Mouse (Mus musculus) gastrocnemius, postnatal 4 days (tissue): Measurements from ENCODE around the gene Dnajc4. TPM values are rescaled to one million over a fixed set of nuclear protein-coding genes. Genes with fewer than 3 reads are reported as not detected.

Experiments used
- DNase-seq, 2 experiments: peaks; one replicate each; pipeline ENCODE4 v3.0.0; 2021 to 2022; ENCODE audit warnings: low spot score in 2 of 2, mixed read lengths in 2 of 2
- total RNA-seq, 2 experiments: library from RNA; stranded (reverse); gene quantifications; 2 replicates each; pipeline ENCODE4 v1.2.3; 2021

The Dnajc4 gene
- total RNA-seq, 2 experiments from 2014 or later, result 32.3 to 34.2 TPM

DNA sequence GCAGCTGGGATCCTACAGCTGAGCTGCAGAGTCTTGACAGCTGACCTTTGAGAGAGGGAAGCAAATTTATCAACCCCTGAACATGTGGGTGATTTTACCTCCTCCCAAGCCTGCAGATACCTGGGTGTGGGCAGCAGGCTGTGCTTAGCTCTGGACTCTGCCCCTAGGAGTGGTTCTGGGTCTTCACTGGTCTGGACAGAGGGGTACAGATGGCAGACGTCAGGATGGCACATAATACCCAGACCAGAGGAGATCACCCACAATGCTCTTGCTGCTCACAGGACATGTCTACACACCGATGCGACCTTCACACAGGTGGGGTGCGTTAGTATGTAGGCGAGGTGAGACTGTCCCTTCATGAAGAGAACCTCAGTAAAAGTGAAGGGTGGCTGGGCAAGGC is 42.8 kb downstream of the Dnajc4 start:
- no peak for DNase-seq

DNA sequence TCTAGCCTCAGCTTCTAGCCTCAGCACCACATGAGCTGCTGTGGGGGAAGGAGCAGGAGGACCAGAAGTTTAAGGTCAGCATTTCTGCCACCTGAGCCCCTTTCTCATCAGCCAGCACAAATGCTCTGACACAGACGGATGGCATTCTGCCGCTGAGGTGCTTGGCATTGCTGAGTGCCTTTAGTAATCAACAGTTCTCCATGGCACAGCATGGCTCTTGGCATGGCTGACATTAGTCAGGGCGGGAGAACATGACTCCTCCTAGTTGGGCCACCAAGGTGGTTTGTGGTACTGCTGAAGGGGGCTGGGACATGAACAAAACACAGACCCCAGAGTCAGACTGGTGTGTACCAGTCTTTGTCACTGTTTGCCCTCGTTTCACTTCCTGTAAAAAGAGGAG is 44.2 kb downstream of the Dnajc4 start:
- no peak for DNase-seq

DNA sequence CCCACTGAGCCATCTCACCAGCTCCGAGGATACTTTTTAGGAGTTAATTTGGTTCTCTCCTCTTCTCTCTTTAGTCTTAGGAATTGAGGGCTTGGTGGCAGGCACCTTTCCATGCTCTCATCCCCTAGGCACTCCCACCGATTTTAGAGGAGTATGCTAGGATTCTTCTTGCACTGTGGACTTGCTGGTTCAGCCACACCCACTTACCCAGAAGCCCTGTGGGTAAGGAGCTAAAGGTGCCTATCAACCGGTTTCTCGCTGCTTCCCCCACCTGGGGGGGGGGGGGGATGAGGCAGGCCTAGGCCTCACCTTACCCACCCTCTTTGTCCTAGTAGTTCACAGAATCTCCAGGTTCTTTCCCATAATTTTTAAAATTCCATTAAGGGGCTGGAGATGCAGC is 44.6 kb downstream of the Dnajc4 start:
- no peak for DNase-seq

DNA sequence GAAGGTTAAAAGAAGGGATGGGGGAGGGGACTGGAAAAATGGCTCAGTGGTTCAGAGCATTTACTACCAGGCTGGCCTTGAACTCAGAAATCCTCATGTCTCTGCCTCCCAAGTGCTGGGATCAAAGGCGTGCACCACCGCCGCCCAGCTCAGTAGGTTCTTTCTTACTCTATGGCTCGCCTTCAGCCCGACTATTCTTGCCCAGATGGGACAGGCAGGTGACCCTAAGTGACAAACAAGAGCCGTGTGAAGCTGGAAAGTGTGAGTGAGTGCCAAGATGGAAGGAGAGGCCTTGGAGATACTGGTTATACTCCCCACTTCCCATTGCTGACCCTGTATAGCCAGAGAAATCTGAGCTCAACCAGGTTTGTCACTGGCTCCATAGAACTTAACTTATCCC is 48.7 kb downstream of the Dnajc4 start:
- no peak for DNase-seq

DNA sequence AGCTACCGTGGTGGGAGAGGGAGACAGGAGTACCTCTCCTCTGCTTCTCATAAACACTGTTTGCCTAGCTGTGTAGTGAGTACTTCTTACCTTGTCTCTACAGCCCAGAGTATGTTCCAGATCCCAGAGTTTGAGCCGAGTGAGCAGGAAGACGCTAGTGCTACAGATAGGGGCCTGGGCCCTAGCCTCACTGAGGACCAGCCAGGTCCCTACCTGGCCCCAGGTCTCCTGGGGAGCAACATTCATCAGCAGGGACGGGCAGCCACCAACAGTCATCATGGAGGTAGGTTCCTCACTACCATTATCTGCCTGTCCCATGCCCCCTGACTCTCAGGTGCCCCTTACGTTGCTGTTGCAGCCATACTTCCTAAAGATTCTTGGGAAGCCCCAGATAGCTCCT is 49.6 kb downstream of the Dnajc4 start:
- peak in 1 of 2 experiments; percentile 8 for DNase-seq

DNA sequence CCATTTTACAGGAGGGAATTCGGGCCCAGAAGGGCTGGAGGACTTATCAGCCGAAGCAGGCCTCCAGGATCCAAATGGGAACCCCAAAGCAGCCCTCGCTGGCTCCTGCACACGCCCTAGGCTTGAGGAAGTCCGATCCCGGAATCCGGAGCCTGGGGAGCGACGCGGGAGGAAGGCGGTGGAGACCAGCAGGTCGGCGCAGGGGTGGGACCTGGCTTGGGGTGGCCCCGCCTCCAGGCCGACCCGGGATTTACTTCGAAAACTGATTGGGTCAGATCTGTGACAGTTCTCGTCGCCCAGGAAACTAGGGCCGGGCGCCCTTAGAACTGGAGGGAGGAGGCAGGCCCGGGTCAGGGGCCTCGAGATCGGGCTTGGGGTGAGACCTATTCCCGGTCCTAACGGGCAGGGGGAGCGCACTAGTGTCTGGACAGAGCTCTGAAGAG is 50.1 kb downstream of the Dnajc4 start, which contains the start of gene Gpr137:
Gene Gpr137 (minus strand): TSS at position 232 of the 443 bp plus-strand sequence.
- DNase-seq, result peak; percentile 91 to 94

DNA sequence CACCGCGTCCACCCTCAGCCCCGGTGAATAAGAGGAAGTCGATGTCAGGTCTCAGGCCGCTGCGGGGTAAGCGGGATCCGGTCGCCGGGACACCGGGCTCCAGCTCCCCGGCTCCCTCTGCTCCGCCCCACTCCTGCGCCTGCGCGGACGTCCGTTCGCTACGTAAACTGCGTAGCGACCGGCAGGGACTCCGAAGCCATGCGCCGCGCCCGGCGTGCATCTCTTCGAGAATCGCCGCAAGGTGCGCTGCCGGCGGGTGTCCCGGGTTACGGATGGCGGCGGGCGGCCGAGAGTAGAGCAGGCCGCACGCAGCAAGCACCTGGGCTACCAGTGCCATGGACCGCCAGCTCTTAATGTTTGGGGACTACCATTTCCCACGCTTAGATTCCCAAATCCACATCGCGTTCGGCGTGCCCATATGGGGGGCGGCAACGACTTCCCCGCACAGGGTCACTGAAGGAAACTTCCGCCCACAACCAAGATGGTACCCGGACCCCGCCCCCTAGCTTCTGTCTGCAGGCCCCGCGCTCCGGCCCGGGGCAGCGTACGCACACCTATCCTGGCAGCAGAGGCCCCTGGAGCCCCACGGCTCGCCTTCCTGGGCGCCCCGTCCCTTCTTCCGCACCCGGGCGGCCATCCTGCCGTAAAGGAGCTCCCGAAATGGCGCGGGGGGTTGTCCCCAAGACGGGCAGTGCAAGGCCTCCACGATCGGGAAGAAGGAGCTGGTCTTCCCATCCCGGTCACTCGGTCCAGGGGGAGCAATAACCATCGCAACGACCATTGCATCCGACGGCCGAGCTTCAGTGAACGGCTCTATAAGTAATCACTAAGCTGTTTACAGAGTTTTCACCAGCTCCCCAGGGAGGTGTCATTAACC is 50.8 kb downstream of the Dnajc4 start, which contains the start of gene Bad:
Gene Bad (plus strand): TSS at position 490 of the 877 bp plus-strand sequence.
- peak; percentile 94 for DNase-seq

DNA sequence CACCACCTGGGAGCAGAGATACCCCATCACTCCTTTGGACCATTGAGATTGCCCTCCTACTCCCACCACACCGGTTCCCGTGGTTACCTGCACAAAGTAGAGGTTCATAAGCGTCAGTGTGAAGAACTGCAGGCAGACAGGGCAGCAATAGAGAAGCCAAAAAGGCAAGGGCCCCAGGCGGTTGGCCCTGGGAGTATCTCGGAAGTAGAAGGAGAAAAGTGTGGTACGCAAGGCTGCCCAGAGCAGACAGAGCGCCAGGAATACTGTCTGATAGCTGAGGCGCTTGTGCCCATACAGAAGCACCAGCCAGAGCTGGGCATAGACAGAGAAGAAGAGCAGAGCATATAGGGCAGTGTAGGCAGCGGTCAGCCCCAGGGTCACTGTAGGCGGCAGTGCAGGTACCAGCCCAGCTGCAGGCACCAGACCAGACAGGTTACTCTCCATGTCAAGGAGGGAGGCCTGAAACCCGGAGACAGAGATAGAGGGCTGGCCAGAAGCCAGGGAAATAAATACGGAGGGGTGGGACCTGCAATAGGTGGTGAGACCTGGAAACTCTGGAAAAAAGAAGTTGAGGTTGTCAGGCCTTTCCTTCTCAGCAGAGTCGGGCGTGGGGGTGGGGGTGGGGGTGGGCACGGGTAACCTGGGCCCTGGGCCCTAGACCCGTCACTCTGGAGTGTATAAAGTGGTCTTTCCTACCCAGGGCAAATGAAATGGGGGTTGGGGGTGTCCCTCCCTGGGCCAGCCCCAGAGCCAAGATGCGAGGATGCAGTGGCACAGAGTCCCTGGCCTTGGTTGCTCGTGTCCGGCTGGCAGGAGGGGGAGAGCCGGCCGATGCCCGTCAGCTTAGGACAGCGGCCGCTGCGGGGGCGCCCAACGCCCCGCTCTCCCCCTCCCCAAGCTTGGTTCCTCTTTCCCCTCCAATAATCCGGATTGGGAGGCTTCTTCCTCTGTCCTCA is 51.7 kb downstream of the Dnajc4 start:
- peak in 1 of 2 experiments; percentile 17 for DNase-seq

DNA sequence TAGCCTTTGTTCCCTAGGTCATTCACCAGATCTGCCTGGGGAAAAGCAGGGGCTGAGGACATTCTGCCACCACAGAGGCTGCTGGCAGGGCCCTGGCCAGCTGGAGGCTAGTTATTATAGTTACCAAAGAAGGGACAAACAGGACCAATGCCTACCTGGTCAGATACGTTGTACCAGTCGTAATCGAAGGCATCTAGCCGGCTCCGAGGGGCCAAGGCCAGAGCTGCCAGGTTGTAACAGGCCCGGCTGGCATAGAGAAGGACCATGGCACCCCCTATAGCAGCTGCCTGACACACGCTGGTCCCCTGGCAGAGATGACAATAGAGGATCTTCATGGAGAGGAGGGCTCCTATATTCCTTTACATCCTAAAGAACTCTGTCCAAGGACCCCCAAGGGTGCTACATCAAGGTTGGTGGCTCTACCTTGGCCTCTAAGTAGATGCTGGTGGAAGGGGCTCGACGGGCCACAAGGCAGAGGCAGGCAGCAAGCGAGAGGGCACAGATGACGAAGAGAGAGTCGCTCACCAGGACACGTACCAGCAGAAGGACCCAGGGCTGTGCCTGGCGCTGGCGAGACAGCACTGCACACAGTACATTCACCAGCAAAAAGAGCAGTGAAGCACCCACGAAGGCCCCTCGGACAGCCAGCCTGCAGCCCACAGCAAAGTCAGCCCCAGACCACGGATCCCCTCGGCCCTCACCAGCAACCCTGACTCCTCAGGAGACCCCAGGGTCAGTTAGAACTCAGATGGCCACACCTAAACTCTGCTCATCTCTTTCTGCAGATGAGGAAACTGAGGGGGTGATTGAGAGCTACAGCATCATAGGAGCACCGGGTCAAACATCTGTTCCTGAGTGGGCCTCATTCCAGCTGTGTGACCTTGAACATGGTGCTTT is 53.0 kb downstream of the Dnajc4 start:
- DNase-seq, result no peak

Other genes with a start within 250 kb of the Dnajc4 start
- gene Rps6ka4, start 151.9 kb downstream of the Dnajc4 start, total RNA-seq, result 10 to 100 TPM; 17.8 to 18.7 TPM
- 1 to 10 TPM; 1.3 to 2.9 TPM for gene Ccdc88b, start 134.4 kb downstream of the Dnajc4 start, total RNA-seq
- gene Trmt112, start 82.9 kb downstream of the Dnajc4 start, total RNA-seq, result 10 to 100 TPM; 54.7 to 56.4 TPM
- gene Prdx5, start 82.5 kb downstream of the Dnajc4 start, total RNA-seq, result 100 to 1,000 TPM; 137 to 142 TPM
- gene Esrra, start 70.8 kb downstream of the Dnajc4 start, total RNA-seq, result 10 to 100 TPM; 44.1 to 44.7 TPM
- gene Catsperz, start 67.2 kb downstream of the Dnajc4 start, total RNA-seq, result not detected
- under 1 TPM in 1 of 2 experiments, not detected in 1; 0.39 TPM for gene Kcnk4, start 58.1 kb downstream of the Dnajc4 start, total RNA-seq
- gene Bad, start 50.7 kb downstream of the Dnajc4 start, total RNA-seq, result 10 to 100 TPM; 31.6 to 34.4 TPM
- 10 to 100 TPM; 13.7 to 14.4 TPM for gene Gpr137, start 50.1 kb downstream of the Dnajc4 start, total RNA-seq
- gene Ppp1r14b, start 17.6 kb downstream of the Dnajc4 start, total RNA-seq, result 100 to 1,000 TPM; 364 to 392 TPM
- gene Plcb3, start 16.1 kb downstream of the Dnajc4 start, total RNA-seq, result 10 to 100 TPM; 22.2 to 23.9 TPM
- gene Fkbp2, start 12.1 kb downstream of the Dnajc4 start, total RNA-seq, result 10 to 100 TPM; 25.3 to 28.6 TPM
- 10 to 100 TPM; 68.0 to 73.0 TPM for gene Vegfb, start 4.9 kb downstream of the Dnajc4 start, total RNA-seq
- 10 to 100 TPM; 17.1 to 23.6 TPM for gene Nudt22, start 3.5 kb upstream of the Dnajc4 start, total RNA-seq
- 10 to 100 TPM; 18.4 to 19.5 TPM for gene Trpt1, start 3.6 kb upstream of the Dnajc4 start, total RNA-seq
- gene Fermt3, start 26.9 kb upstream of the Dnajc4 start, total RNA-seq, result 1 to 10 TPM; 5.3 to 5.4 TPM
- gene Stip1, start 47.4 kb upstream of the Dnajc4 start, total RNA-seq, result 100 to 1,000 TPM; 122 to 129 TPM
- 100 to 1,000 TPM; 233 to 237 TPM for gene Macrod1, start 64.2 kb upstream of the Dnajc4 start, total RNA-seq
- 1 to 10 TPM in 1 of 2 experiments, under 1 TPM in 1; 0.91 to 1.4 TPM for gene Flrt1, start 113.2 kb upstream of the Dnajc4 start, total RNA-seq
- gene Otub1, start 213.7 kb upstream of the Dnajc4 start, total RNA-seq, result 10 to 100 TPM; 73.9 to 79.3 TPM
- 100 to 1,000 TPM; 437 to 448 TPM for gene Cox8a, start 225.0 kb upstream of the Dnajc4 start, total RNA-seq
- gene Naa40, start 248.6 kb upstream of the Dnajc4 start, total RNA-seq, result 10 to 100 TPM; 20.1 to 22.4 TPM